Mouse (Mus musculus): ENCODE results near the gene Thrap3. TPM values are rescaled to one million over a fixed set of nuclear protein-coding genes. Genes with fewer than 3 reads are reported as not detected.
"Not testable (repeated sequence)": the region's sequence is repeated elsewhere in the genome, so short reads cannot be mapped to it uniquely, and the experiment has no call there.

Thrap3 gene
- polyA plus RNA-seq, 1 experiment from 2014 or later: 107 TPM

DNA sequence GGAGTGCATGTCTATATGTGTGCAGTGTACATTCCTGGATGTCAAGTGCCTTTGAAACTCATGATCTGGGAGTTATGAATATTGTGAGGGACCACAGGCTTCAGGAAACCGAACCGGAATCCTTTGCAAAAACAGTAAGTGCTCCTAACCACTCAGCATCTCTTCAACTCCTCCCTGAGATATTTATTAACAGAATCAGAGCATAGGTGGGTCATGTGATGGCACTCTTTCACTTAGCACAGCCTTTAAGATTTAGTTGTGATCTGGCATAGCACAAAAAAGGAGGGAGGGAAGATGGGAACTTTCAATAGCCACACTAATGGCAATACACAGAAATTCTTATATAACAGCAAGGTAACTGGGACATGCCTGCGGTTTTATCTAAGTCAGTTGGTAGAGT lies 15.5 kb downstream of the Thrap3 start:
- WGBS: 98% methylated on average over 3 of the region's 3 CpGs
- no peaks in the 10 kb centered on the region for H3K27me3 ChIP-seq (replicated peaks; ENCODE audit: control insufficient read depth, insufficient read depth, low read length)
- no peaks in the 10 kb centered on the region for H3K4me1 ChIP-seq (ENCODE audit: control insufficient read depth, insufficient read depth, low read depth, low read length)
- no peaks in the 10 kb centered on the region for H3K9me3 ChIP-seq (ENCODE audit: control insufficient read depth, low read length)
- peaks cover 7% of the 10 kb centered on the region; the same call in 1 of the 2 replicates for H3K36me3 ChIP-seq (ENCODE audit: control insufficient read depth, insufficient read depth, low read length)
- ATAC-seq: no peak
- no peak overlapping the region for H3K4me3 ChIP-seq (ENCODE audit: low read length)
- H3K9ac ChIP-seq (ENCODE audit: low read depth, low read length): no peak overlapping the region
- no peak overlapping the region for H3K4me2 ChIP-seq (ENCODE audit: low read length)
- H3K27ac ChIP-seq (ENCODE audit: low read depth, low read length): no peak overlapping the region

DNA sequence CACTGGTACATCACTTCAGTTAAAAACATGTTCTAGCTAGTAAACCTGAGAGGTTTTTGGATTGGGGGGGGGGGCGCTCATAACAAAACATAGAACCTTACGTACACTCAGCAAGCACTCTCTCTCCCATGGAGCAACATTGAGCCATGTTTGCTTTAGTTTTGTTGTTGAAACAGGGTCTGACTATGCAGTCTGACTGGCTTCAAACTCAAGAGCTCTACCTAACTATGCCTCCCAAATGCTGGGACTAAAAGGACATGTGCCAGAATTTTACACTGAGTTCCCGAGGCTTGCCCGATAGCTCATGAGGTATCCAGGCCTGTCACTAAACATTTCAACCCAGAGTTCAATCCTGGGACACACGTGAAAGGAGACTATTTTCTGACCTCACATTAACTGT lies 19.5 kb downstream of the Thrap3 start:
- no peak for ATAC-seq
- H3K4me1 ChIP-seq (ENCODE audit: control insufficient read depth, insufficient read depth, low read depth, low read length): peaks cover 2% of the 10 kb centered on the region; the same call in 1 of the 2 replicates
- WGBS: 94% methylated on average over 5 of the region's 5 CpGs
- H3K4me2 ChIP-seq (ENCODE audit: low read length): no peak overlapping the region
- H3K36me3 ChIP-seq (ENCODE audit: control insufficient read depth, insufficient read depth, low read length): 0 out of 2 replicates have a peak, but pooled peaks cover 3% of the 10 kb centered on the region
- H3K27me3 ChIP-seq (replicated peaks; ENCODE audit: control insufficient read depth, insufficient read depth, low read length): no peaks in the 10 kb centered on the region
- no peak overlapping the region for H3K27ac ChIP-seq (ENCODE audit: low read depth, low read length)
- H3K4me3 ChIP-seq (ENCODE audit: low read length): no peak overlapping the region
- H3K9me3 ChIP-seq (ENCODE audit: control insufficient read depth, low read length): no peaks in the 10 kb centered on the region
- no peak overlapping the region for H3K9ac ChIP-seq (ENCODE audit: low read depth, low read length)

DNA sequence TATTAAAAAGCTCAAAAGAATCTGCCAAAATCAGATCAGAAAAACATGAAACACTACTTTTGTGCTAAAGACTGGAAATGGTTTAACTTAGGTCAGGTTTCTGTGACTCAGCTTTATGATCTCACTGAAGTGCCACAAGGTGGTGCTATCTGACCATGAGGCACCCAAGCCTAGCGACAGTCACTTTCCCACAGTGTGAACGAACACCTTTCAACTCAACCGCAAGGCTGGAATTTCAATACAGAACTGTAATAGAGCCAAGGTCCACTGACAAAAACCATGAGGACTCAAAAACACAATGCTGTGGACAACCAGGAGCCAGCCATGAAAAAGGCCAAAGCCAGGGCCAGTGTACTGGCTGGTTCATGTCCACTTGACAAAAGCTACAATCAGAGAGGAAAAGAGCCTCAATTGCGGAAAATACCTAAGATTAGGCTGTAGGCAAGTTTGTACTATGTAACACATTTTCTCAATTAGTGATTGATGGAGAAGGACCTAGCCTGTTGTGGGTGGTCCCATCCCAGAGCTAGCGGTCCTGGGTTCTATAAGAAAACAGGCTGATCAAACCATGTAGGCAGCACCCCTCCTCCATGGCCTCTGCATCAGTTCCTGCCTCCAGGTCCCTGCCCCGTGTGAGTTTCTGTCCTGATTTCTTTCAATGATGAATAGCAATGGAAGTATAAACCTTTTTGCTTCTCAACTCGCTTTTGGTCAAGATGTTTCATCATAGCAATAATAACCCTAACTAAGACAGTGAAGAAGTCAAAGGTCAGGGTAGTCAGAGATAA lies 21.2 kb downstream of the Thrap3 start:
- H3K9me3 ChIP-seq (ENCODE audit: control insufficient read depth, low read length): no peaks in the 10 kb centered on the region
- 61% methylated on average over 7 of the region's 7 CpGs for WGBS
- peaks cover 15% of the 10 kb centered on the region for H3K36me3 ChIP-seq (ENCODE audit: control insufficient read depth, insufficient read depth, low read length)
- peaks cover 2% of the 10 kb centered on the region; the same call in 1 of the 2 replicates for H3K4me1 ChIP-seq (ENCODE audit: control insufficient read depth, insufficient read depth, low read depth, low read length)
- no peak overlapping the region for H3K4me2 ChIP-seq (ENCODE audit: low read length)
- no peaks in the 10 kb centered on the region for H3K27me3 ChIP-seq (replicated peaks; ENCODE audit: control insufficient read depth, insufficient read depth, low read length)
- no peak overlapping the region for H3K27ac ChIP-seq (ENCODE audit: low read depth, low read length)
- peak; percentile 76 for ATAC-seq
- no peak overlapping the region for H3K4me3 ChIP-seq (ENCODE audit: low read length)
- H3K9ac ChIP-seq (ENCODE audit: low read depth, low read length): no peak overlapping the region

DNA sequence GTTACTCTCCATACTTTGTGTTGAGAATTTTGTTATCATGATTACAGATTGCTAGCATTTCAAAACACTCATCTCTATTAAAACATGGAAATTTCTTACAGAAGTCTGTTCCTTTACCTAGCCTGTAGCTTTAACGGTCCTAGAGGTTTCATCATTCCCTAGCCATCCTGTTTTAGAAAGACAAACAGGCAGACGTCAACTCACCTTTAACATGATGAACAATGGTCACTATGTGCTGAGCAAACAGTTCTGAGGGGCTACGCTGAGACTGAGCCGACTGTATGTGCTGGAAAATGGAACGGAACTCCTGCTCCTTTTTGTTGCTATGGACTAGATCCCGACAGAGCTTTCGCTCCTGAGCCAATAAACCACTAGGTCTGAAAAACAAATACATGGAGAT lies 26.6 kb downstream of the Thrap3 start:
- peaks cover 29% of the 10 kb centered on the region for H3K36me3 ChIP-seq (ENCODE audit: control insufficient read depth, insufficient read depth, low read length)
- H3K4me2 ChIP-seq (ENCODE audit: low read length); ATAC-seq; H3K4me1 ChIP-seq (ENCODE audit: control insufficient read depth, insufficient read depth, low read depth, low read length); H3K27ac ChIP-seq (ENCODE audit: low read depth, low read length); H3K27me3 ChIP-seq (replicated peaks; ENCODE audit: control insufficient read depth, insufficient read depth, low read length); H3K4me3 ChIP-seq (ENCODE audit: low read length); H3K9ac ChIP-seq (ENCODE audit: low read depth, low read length); H3K9me3 ChIP-seq (ENCODE audit: control insufficient read depth, low read length): not testable (repeated sequence)
- 92% methylated on average over 7 of the region's 7 CpGs for WGBS

DNA sequence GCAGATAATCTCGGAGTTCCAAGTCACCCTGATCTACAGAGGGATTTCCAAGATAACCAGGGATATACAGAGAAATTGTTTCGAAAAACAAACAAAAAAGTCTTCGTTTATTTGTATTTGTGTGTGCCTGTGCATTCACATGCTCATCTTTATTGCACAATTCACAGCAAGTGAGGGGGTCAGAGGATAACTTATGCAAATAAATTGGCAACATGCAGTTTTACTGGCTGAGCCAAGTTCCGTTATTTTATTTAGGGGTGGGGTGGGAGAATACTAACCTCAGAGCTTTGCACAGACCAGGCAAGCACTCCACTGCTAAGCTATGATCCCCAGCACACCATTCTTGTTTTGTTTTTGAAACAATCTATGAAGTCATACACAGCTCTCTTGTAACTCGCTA lies 28.8 kb downstream of the Thrap3 start:
- WGBS: 87% methylated on average over 5 of the region's 5 CpGs
- no peak for ATAC-seq
- no peak overlapping the region for H3K4me2 ChIP-seq (ENCODE audit: low read length)
- H3K9me3 ChIP-seq (ENCODE audit: control insufficient read depth, low read length): no peaks in the 10 kb centered on the region
- H3K4me3 ChIP-seq (ENCODE audit: low read length): no peak overlapping the region
- no peaks in the 10 kb centered on the region for H3K4me1 ChIP-seq (ENCODE audit: control insufficient read depth, insufficient read depth, low read depth, low read length)
- H3K27ac ChIP-seq (ENCODE audit: low read depth, low read length): no peak overlapping the region
- H3K36me3 ChIP-seq (ENCODE audit: control insufficient read depth, insufficient read depth, low read length): peaks cover 42% of the 10 kb centered on the region
- no peak overlapping the region for H3K9ac ChIP-seq (ENCODE audit: low read depth, low read length)
- H3K27me3 ChIP-seq (replicated peaks; ENCODE audit: control insufficient read depth, insufficient read depth, low read length): no peaks in the 10 kb centered on the region

DNA sequence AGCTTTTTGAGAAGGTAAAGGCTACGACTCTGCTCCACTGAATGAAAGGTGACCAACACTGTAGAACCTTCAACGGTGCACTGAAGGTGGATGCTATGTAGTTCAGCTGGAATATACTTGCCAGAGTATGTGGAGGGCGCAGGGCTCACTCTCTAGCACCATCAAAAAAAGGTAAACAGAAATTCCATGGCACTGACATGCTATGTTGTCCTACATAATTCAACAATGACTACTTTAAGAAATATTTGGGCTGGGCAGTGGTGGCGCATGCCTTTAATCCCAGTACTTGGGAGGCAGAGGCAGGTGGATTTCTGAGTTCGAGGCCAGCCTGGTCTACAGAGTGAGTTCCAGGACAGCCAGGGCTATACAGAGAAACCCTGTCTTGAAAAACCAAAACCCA lies 31.8 kb downstream of the Thrap3 start:
- H3K27me3 ChIP-seq (replicated peaks; ENCODE audit: control insufficient read depth, insufficient read depth, low read length); H3K4me3 ChIP-seq (ENCODE audit: low read length); H3K9me3 ChIP-seq (ENCODE audit: control insufficient read depth, low read length); H3K4me1 ChIP-seq (ENCODE audit: control insufficient read depth, insufficient read depth, low read depth, low read length); H3K9ac ChIP-seq (ENCODE audit: low read depth, low read length); ATAC-seq; H3K4me2 ChIP-seq (ENCODE audit: low read length); H3K27ac ChIP-seq (ENCODE audit: low read depth, low read length): not testable (repeated sequence)
- WGBS: 94% methylated on average over 5 of the region's 5 CpGs
- H3K36me3 ChIP-seq (ENCODE audit: control insufficient read depth, insufficient read depth, low read length): peaks cover 46% of the 10 kb centered on the region

DNA sequence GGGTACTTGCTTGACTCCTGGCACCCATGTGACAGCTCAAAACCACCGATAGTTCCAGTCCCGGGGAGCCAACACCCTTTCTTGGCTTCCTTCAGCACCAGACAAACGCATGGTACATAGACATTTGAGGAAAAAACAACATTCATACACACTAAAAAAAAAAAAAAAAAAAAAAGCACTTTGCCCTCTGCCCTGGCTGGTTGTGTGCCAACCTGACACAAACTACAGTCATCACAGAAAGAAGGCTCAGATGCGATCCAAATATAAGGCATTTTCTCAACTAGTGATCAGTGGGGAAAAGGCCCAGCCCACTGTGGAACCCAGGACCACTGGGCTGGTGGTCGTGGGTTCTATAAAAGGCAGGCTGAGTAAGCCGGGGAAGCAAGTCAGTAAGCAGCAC lies 33.7 kb downstream of the Thrap3 start:
- Histone ChIP-seq H3K4me2 (ENCODE audit: low read length) (no peak overlapping the region), H3K36me3 (ENCODE audit: control insufficient read depth, insufficient read depth, low read length) (peaks cover 39% of the 10 kb centered on the region), H3K4me1 (ENCODE audit: control insufficient read depth, insufficient read depth, low read depth, low read length) (no peaks in the 10 kb centered on the region), H3K27me3 (replicated peaks; ENCODE audit: control insufficient read depth, insufficient read depth, low read length) (no peaks in the 10 kb centered on the region), H3K4me3 (ENCODE audit: low read length) (no peak overlapping the region), H3K9me3 (ENCODE audit: control insufficient read depth, low read length) (no peaks in the 10 kb centered on the region), H3K27ac (ENCODE audit: low read depth, low read length) (no peak overlapping the region), H3K9ac (ENCODE audit: low read depth, low read length) (no peak overlapping the region)
- no peak for ATAC-seq
- WGBS: 92% methylated on average over 6 of the region's 6 CpGs

DNA sequence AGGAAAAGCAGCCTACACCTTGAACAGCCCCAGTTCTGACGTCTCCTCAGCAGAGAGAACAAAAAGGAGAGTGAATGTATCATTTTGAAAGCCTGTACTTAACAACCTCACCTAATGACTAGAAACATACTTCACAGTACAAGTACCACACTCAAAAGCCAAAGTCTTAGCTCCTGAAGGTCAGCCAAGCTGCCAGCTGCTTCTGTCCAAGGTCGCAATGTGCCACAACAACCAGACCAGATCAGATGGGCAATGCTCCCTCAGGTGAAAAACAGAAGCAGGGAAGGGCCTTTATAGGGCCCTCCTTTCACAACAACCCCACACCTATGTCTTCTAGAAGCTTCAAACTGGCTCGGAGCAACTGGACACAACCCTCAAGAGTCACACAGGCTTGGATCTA lies 36.5 kb downstream of the Thrap3 start:
- Histone ChIP-seq H3K4me2 (ENCODE audit: low read length) (no peak overlapping the region), H3K9me3 (ENCODE audit: control insufficient read depth, low read length) (no peaks in the 10 kb centered on the region), H3K9ac (ENCODE audit: low read depth, low read length) (no peak overlapping the region), H3K4me3 (ENCODE audit: low read length) (no peak overlapping the region), H3K36me3 (ENCODE audit: control insufficient read depth, insufficient read depth, low read length) (peaks cover 30% of the 10 kb centered on the region), H3K27me3 (replicated peaks; ENCODE audit: control insufficient read depth, insufficient read depth, low read length) (no peaks in the 10 kb centered on the region), H3K4me1 (ENCODE audit: control insufficient read depth, insufficient read depth, low read depth, low read length) (peaks cover 13% of the 10 kb centered on the region; the same call in 1 of the 2 replicates), H3K27ac (ENCODE audit: low read depth, low read length) (no peak overlapping the region)
- ATAC-seq: no peak
- 79% methylated on average over 3 of the region's 3 CpGs for WGBS

DNA sequence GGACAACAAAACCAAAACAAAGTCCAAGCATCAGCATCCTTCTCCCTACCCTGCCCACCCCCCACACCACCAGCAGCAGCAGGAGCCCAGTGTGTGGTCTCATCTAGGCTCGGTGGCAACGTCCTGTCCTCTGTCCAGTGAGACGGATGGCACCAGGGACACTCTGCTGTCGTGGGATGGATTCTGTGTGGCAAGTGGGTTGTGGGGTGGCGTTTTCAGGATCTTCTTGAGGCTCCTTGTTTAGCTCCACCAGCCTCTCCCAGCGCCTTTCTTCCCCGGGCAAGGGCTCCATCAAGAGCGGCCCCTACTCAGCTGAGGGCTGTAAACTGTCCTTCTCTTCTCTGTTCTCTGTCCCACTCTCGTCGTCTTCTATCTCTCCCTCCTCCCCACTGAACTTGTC lies 37.5 kb downstream of the Thrap3 start:
- ATAC-seq; H3K9ac ChIP-seq (ENCODE audit: low read depth, low read length); H3K9me3 ChIP-seq (ENCODE audit: control insufficient read depth, low read length); H3K27me3 ChIP-seq (replicated peaks; ENCODE audit: control insufficient read depth, insufficient read depth, low read length); H3K4me2 ChIP-seq (ENCODE audit: low read length); H3K4me3 ChIP-seq (ENCODE audit: low read length); H3K27ac ChIP-seq (ENCODE audit: low read depth, low read length): not testable (repeated sequence)
- peaks cover 25% of the 10 kb centered on the region for H3K36me3 ChIP-seq (ENCODE audit: control insufficient read depth, insufficient read depth, low read length)
- H3K4me1 ChIP-seq (ENCODE audit: control insufficient read depth, insufficient read depth, low read depth, low read length): peaks cover 13% of the 10 kb centered on the region; the same call in 1 of the 2 replicates
- WGBS: 72% methylated on average over 8 of the region's 10 CpGs

All from hindbrain, embryonic 16.5 days (tissue).